Mouse (Mus musculus) liver, adult 2 months (tissue): ENCODE measurements around the gene Whamm.

Experiments used
- CTCF ChIP-seq: fragments of 200-500 bp; IDR thresholded peaks from 2 replicates; pipeline ENCODE4 v1.5.1; 2011; ENCODE audit warnings: low read depth, low read length, control low read depth
- POLR2A ChIP-seq: fragments of 200-500 bp; IDR thresholded peaks from 2 replicates; pipeline ENCODE4 v1.6.1; 2011; ENCODE audit warnings: low read length, control low read depth; ENCODE audit not compliant: insufficient read depth; ENCODE audit errors: extremely low read depth

- TF ChIP-seq CTCF: no peak
- no peak for TF ChIP-seq POLR2A
Measured at GRCm38 (mm10) chr7:81557252-81557984, 13.6 kb upstream of the Whamm start.
